Mouse (Mus musculus) neural tube, embryonic 15.5 days (tissue): ENCODE data around the gene Epha2. TPM values are rescaled to one million over a fixed set of nuclear protein-coding genes. Genes with fewer than 3 reads are reported as not detected.

Experiments used
- ATAC-seq: fragments of 200-750 bp; cut with Nextera tagmentation; 2 replicates; pipeline ENCODE4 v1.8.0; 2017; ENCODE audit warnings: mild to moderate bottlenecking, moderate TSS enrichment, moderate library complexity; ENCODE audit not compliant: low FRiP score
- H3K27ac ChIP-seq: fragments of 300-500 bp; sonication (generic); replicated peaks from 2 replicates; pipeline ENCODE4 v1.5.1; 2015; ENCODE audit warnings: mild to moderate bottlenecking, inconsistent platforms
- H3K27me3 ChIP-seq: fragments of 300-500 bp; sonication (generic); replicated peaks from 2 replicates; pipeline ENCODE4 v1.6.1; 2015; ENCODE audit warnings: inconsistent platforms
- H3K36me3 ChIP-seq: fragments of 300-500 bp; sonication (generic); 2 replicates; pipeline ENCODE4 v1.6.1; 2015; ENCODE audit warnings: inconsistent platforms
- H3K4me1 ChIP-seq: fragments of 300-500 bp; sonication (generic); 2 replicates; pipeline ENCODE4 v1.6.1; 2015; ENCODE audit warnings: inconsistent platforms
- H3K4me2 ChIP-seq: fragments of 300-500 bp; sonication (generic); 2 replicates; pipeline ENCODE4 v1.6.1; 2015; ENCODE audit warnings: inconsistent platforms, mild to moderate bottlenecking, moderate library complexity
- H3K4me3 ChIP-seq: fragments of 300-500 bp; sonication (generic); replicated peaks from 2 replicates; pipeline ENCODE4 v1.5.1; 2015; ENCODE audit warnings: mild to moderate bottlenecking, inconsistent platforms
- H3K9ac ChIP-seq: fragments of 300-500 bp; sonication (generic); replicated peaks from 2 replicates; pipeline ENCODE4 v1.6.1; 2015; ENCODE audit warnings: mild to moderate bottlenecking, inconsistent platforms
- H3K9me3 ChIP-seq: fragments of 300-500 bp; sonication (generic); replicated peaks from 2 replicates; pipeline ENCODE4 v1.6.1; 2016; ENCODE audit warnings: inconsistent platforms
- WGBS: fragments of 180-500 bp; shearing (Covaris S2); methylation state at CpG from one replicate; pipeline ENCODE4 v1.1.7; 2015; ENCODE audit warnings: mixed read lengths; 5-methylcytosine and 5-hydroxymethylcytosine counted together
- polyA plus RNA-seq: library from polyadenylated mRNA; unstranded; fragments of >200 nt; fragmentation: Nextera tagmentation; extraction: Ambion mirVana; gene quantifications from 2 replicates; pipeline ENCODE4 v1.2.1, GENCODE M21; 2015

Epha2 gene
- polyA plus RNA-seq, 1 experiment from 2014 or later, result 0.87 TPM

DNA sequence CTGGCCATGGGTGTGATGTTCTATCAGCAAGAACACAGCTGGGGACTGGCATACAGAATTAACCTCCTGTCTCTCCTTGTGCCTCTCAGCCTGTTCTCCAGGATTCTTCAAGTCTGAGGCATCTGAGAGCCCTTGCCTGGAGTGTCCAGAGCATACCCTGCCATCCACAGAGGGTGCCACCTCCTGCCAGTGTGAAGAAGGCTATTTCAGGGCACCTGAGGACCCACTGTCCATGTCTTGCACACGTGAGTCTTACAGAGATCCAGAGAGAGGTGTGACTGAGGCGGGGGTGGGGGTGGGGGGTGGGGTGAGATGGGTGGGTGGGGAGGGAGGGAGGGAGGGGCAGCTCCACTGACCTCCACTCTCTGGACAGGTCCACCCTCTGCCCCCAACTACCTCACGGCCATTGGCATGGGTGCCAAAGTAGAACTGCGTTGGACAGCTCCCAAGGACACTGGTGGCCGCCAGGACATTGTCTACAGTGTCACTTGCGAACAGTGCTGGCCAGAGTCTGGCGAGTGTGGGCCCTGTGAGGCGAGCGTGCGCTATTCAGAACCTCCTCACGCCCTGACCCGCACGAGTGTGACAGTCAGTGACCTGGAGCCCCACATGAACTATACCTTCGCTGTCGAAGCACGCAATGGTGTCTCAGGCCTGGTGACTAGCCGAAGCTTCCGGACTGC lies 15.6 kb downstream of the Epha2 start:
- Histone ChIP-seq H3K9me3 (no peaks in the 10 kb centered on the region), H3K27ac (no peak overlapping the region), H3K9ac (no peak overlapping the region), H3K4me2 (no peak overlapping the region), H3K4me1 (peaks cover 4% of the 10 kb centered on the region; the same call in 1 of the 2 replicates), H3K36me3 (no peaks in the 10 kb centered on the region), H3K27me3 (no peaks in the 10 kb centered on the region), H3K4me3 (no peak overlapping the region)
- 91% methylated on average over 18 of the region's 18 CpGs for WGBS
- ATAC-seq, result no peak

DNA sequence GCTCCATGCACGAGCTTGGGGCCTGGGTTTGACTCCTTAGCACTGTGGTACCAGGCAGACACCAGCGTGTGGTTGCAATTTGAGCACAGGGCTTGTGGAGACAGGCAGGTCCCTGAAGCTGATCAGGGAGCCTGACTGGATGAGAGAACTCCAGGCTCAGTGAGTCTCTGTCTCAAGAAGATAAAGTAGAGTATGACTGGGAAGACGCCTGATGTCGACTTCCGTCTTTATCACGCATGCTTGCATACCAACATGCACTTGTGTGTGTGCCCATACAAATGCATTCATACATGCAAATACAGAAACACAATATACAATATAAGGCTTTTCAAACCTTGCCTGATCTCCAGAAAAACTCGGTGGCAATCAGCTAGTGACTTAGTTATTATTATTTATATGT lies 16.9 kb downstream of the Epha2 start:
- WGBS, result 90% methylated on average over 7 of the region's 7 CpGs
- Histone ChIP-seq H3K27ac (no peak overlapping the region), H3K27me3 (no peaks in the 10 kb centered on the region), H3K4me2 (no peak overlapping the region), H3K4me1 (peaks cover 4% of the 10 kb centered on the region; the same call in 1 of the 2 replicates), H3K9me3 (no peaks in the 10 kb centered on the region), H3K4me3 (no peak overlapping the region), H3K9ac (no peak overlapping the region), H3K36me3 (no peaks in the 10 kb centered on the region)
- ATAC-seq, result no peak

GRCm38 (mm10) chr4:141322526-141322925 lies 21.5 kb downstream of the Epha2 start:
- Histone ChIP-seq H3K36me3 (no peaks in the 10 kb centered on the region), H3K27me3 (no peaks in the 10 kb centered on the region), H3K4me3 (no peak overlapping the region), H3K4me1 (no peaks in the 10 kb centered on the region), H3K4me2 (no peak overlapping the region), H3K9ac (no peak overlapping the region), H3K9me3 (no peaks in the 10 kb centered on the region), H3K27ac (no peak overlapping the region)
- 75% methylated on average over 11 of the region's 11 CpGs for WGBS
- ATAC-seq, result no peak

DNA sequence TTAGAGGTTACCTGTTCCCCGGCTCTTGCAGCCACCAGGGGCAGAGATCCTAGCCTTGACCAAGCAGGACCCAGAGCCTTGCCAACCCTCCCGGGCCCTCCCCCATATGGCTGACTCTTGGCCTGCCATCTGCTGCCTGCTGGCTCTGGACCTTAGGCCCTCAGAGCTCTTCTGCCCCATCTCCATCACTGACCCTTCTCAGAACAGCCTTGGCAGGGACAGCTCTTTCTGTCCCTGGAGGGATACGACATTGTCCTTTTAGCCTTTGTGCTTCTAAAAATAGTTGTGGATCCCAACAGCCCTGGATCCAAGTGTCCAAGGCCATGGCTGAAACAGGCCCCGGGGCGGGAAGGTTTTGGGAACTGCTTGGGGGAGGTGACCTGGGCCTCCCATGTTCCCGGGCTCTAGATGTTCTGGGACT lies 23.7 kb downstream of the Epha2 start:
- Histone ChIP-seq H3K27ac (no peak overlapping the region), H3K27me3 (no peaks in the 10 kb centered on the region), H3K4me3 (no peak overlapping the region), H3K36me3 (no peaks in the 10 kb centered on the region), H3K9ac (no peak overlapping the region), H3K4me1 (0 out of 2 replicates have a peak, but pooled peaks cover 3% of the 10 kb centered on the region), H3K4me2 (no peak overlapping the region), H3K9me3 (no peaks in the 10 kb centered on the region)
- WGBS, result 97% methylated on average over 6 of the region's 6 CpGs
- no peak for ATAC-seq

GRCm38 (mm10) chr4:141325636-141326035 lies 24.6 kb downstream of the Epha2 start:
- H3K4me3 ChIP-seq, result no peak overlapping the region
- no peak overlapping the region for H3K4me2 ChIP-seq
- H3K9me3 ChIP-seq, result no peaks in the 10 kb centered on the region
- WGBS, result 70% methylated on average over 15 of the region's 15 CpGs
- no peaks in the 10 kb centered on the region for H3K27me3 ChIP-seq
- H3K27ac ChIP-seq, result no peak overlapping the region
- H3K9ac ChIP-seq, result no peak overlapping the region
- no peaks in the 10 kb centered on the region for H3K36me3 ChIP-seq
- ATAC-seq, result no peak
- 0 out of 2 replicates have a peak, but pooled peaks cover 3% of the 10 kb centered on the region for H3K4me1 ChIP-seq

GRCm38 (mm10) chr4:141327075-141327474 lies 26.0 kb downstream of the Epha2 start:
- 63% methylated on average over 4 of the region's 4 CpGs for WGBS
- H3K27ac ChIP-seq, result no peak overlapping the region

GRCm38 (mm10) chr4:141328742-141329141 lies 27.7 kb downstream of the Epha2 start:
- H3K36me3 ChIP-seq, result no peaks in the 10 kb centered on the region
- H3K9ac ChIP-seq, result no peak overlapping the region
- 0 out of 2 replicates have a peak, but pooled peaks cover 3% of the 10 kb centered on the region for H3K4me1 ChIP-seq
- no peak overlapping the region for H3K4me3 ChIP-seq
- ATAC-seq, result no peak
- H3K27me3 ChIP-seq, result no peaks in the 10 kb centered on the region
- no peaks in the 10 kb centered on the region for H3K9me3 ChIP-seq
- H3K27ac ChIP-seq, result no peak overlapping the region
- no peak overlapping the region for H3K4me2 ChIP-seq
- WGBS, result 81% methylated on average over 9 of the region's 9 CpGs

More at GRCm38 (mm10) chr4:141327075-141327474, 26.0 kb downstream of the Epha2 start:
- Histone ChIP-seq H3K4me3 (no peak overlapping the region), H3K9ac (no peak overlapping the region), H3K4me1 (0 out of 2 replicates have a peak, but pooled peaks cover 3% of the 10 kb centered on the region), H3K27me3 (no peaks in the 10 kb centered on the region), H3K36me3 (no peaks in the 10 kb centered on the region), H3K4me2 (no peak overlapping the region), H3K9me3 (no peaks in the 10 kb centered on the region)
- no peak for ATAC-seq

GRCm38 (mm10) chr4:141329968-141330367 lies 28.9 kb downstream of the Epha2 start:
- Histone ChIP-seq H3K27me3 (no peaks in the 10 kb centered on the region), H3K9me3 (no peaks in the 10 kb centered on the region), H3K4me3 (no peak overlapping the region), H3K4me1 (peaks cover 8% of the 10 kb centered on the region), H3K4me2 (no peak overlapping the region), H3K27ac (no peak overlapping the region), H3K9ac (no peak overlapping the region), H3K36me3 (no peaks in the 10 kb centered on the region)
- 67% methylated on average over 12 of the region's 12 CpGs for WGBS
- ATAC-seq, result no peak

- H3K36me3 ChIP-seq, result no peaks in the 10 kb centered on the region
- H3K27me3 ChIP-seq, result no peaks in the 10 kb centered on the region
- H3K9ac ChIP-seq, result no peak overlapping the region
- no peak overlapping the region for H3K4me3 ChIP-seq
- H3K9me3 ChIP-seq, result no peaks in the 10 kb centered on the region
- no peak overlapping the region for H3K27ac ChIP-seq
- no peak overlapping the region for H3K4me2 ChIP-seq
- no peak for ATAC-seq
- H3K4me1 ChIP-seq, result peaks cover 22% of the 10 kb centered on the region
- 97% methylated on average over 2 of the region's 2 CpGs for WGBS
Observed at GRCm38 (mm10) chr4:141331446-141331845, 30.4 kb downstream of the Epha2 start.

- no peak overlapping the region for H3K27ac ChIP-seq
- peaks cover 22% of the 10 kb centered on the region for H3K4me1 ChIP-seq
- WGBS, result 86% methylated on average over 7 of the region's 7 CpGs
- no peak overlapping the region for H3K4me2 ChIP-seq
- no peak for ATAC-seq
- no peaks in the 10 kb centered on the region for H3K36me3 ChIP-seq
- no peak overlapping the region for H3K4me3 ChIP-seq
- H3K27me3 ChIP-seq, result no peaks in the 10 kb centered on the region
- H3K9ac ChIP-seq, result no peak overlapping the region
- no peaks in the 10 kb centered on the region for H3K9me3 ChIP-seq
Observed at GRCm38 (mm10) chr4:141332258-141332657, 31.2 kb downstream of the Epha2 start.

DNA sequence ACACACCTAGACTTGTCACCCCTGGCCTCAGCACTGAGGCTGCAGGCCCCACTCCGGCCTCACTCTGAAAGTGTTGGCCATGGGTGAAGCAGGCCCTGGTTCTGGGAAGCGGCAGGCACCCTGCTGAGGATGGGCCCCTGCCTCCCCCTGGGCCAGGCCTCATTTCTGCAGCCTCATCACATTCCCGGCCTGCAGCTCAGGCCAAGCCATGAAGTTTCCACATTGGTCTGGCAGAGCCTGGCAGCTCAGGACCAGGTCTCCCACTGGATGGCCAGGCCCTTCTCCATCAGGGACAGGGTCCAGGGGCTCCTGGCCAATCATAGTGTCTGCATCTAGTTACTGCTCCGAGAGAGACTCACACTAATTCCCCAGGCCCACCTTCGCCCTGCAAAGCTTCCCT lies 33.7 kb downstream of the Epha2 start:
- H3K4me2 ChIP-seq, result no peak overlapping the region
- H3K9me3 ChIP-seq, result no peaks in the 10 kb centered on the region
- peak overlapping the region; percentile 17; the same call in 1 of the 2 replicates for H3K9ac ChIP-seq
- H3K4me1 ChIP-seq, result peaks cover 31% of the 10 kb centered on the region
- H3K4me3 ChIP-seq, result no peak overlapping the region
- H3K36me3 ChIP-seq, result no peaks in the 10 kb centered on the region
- 35% methylated on average over 5 of the region's 5 CpGs for WGBS
- no peak for ATAC-seq
- H3K27ac ChIP-seq, result peak overlapping the region; percentile 33
- H3K27me3 ChIP-seq, result no peaks in the 10 kb centered on the region

DNA sequence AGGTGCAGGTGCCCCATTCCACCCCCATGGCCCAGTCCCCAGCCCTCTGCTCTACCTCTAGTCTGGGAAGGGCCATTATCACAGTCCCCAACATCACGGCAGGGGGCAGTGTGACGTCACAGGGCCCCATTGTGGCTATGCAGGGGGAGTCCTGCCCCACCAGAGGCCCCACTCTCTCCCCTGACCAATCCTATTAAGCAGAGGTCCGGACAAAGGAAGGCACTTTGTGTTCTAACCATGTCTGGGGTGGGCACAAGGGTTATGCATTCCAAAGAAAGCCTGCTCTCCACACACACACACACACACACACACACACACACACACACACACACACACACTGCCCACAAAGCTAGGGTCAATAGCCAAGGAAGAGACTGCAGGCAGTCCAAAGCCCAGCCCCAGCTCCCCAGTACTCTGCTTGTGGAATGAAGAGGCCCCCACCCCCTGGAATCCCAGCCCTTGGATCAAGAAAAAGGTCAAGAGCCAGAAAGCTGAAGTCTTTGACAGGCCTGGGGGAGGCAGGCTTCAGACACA lies 34.3 kb downstream of the Epha2 start:
- Histone ChIP-seq H3K27ac (peak overlapping the region; percentile 64), H3K9me3 (no peaks in the 10 kb centered on the region), H3K9ac (no peak overlapping the region), H3K4me3 (no peak overlapping the region), H3K27me3 (no peaks in the 10 kb centered on the region), H3K4me1 (peaks cover 31% of the 10 kb centered on the region), H3K36me3 (no peaks in the 10 kb centered on the region), H3K4me2 (no peak overlapping the region)
- peak; percentile 22; the same call in 1 of the 2 replicates for ATAC-seq
- WGBS, result 7% methylated on average over 3 of the region's 3 CpGs
